Mouse (Mus musculus): ENCODE data around the gene Crispld2. TPM values are rescaled to one million over a fixed set of nuclear protein-coding genes. Genes with fewer than 3 reads are reported as not detected.

Gene Crispld2
- total and polyA plus RNA-seq, 2 experiments from 2014 or later = 2.6 to 5.6 TPM

GRCm38 (mm10) chr8:120016424-120016823, 24.2 kb downstream of the Crispld2 start:
- Histone ChIP-seq H3K27ac (no peak overlapping the region), H3K9ac (replicated peaks; ENCODE audit: low read length) (no peak overlapping the region), H3K27me3 (ENCODE audit: insufficient read depth, low read length) (no peaks in the 10 kb centered on the region), H3K4me1 (ENCODE audit: insufficient read depth, low read length) (0 out of 2 replicates have a peak, but pooled peaks cover 3% of the 10 kb centered on the region), H3K9me3 (ENCODE audit: low read length) (no peaks in the 10 kb centered on the region), H3K4me3 (ENCODE audit: low read length) (no peak overlapping the region), H3K4me2 (ENCODE audit: low read depth, low read length) (no peak overlapping the region), H3K36me3 (ENCODE audit: insufficient read depth, low read length) (no peaks in the 10 kb centered on the region)
- TF ChIP-seq CTCF (IDR thresholded peaks at IDR 0.05; ENCODE audit: low read depth) = no peak
- DNase-seq (ENCODE audit: low spot score) (no peak), ATAC-seq (no peak)
- 83% methylated on average over 7 of the region's 7 CpGs for WGBS

DNA sequence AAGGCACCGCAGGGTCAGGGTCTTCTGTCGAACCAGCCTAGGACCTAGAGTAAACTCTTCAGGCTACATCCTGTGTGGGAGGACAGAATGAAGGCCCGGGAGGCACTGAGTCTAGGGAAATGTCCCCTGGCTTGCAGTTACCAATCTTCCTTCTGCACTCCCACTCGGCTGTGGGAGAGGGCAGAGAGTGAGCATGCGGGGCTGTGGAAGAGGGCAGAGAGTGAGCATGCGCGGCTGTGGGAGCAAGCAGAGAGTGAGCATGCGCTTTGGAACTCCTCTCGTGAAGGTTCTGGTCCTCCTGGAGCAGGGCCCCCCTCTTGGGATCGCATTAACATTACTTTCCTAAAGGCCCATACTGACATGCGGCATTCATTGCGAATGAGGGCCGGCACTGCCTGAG, 25.1 kb downstream of the Crispld2 start:
- no peak overlapping the region for H3K4me2 ChIP-seq (ENCODE audit: low read depth, low read length)
- H3K36me3 ChIP-seq (ENCODE audit: insufficient read depth, low read length) = no peaks in the 10 kb centered on the region
- H3K27me3 ChIP-seq (ENCODE audit: insufficient read depth, low read length) = no peaks in the 10 kb centered on the region
- no peaks in the 10 kb centered on the region for H3K9me3 ChIP-seq (ENCODE audit: low read length)
- H3K4me1 ChIP-seq (ENCODE audit: insufficient read depth, low read length) = 0 out of 2 replicates have a peak, but pooled peaks cover 3% of the 10 kb centered on the region
- ATAC-seq (no peak), DNase-seq (ENCODE audit: low spot score) (no peak)
- H3K27ac ChIP-seq = no peak overlapping the region
- no peak overlapping the region for H3K9ac ChIP-seq (replicated peaks; ENCODE audit: low read length)
- TF ChIP-seq CTCF (IDR thresholded peaks at IDR 0.05; ENCODE audit: low read depth) = no peak
- WGBS = 93% methylated on average over 13 of the region's 13 CpGs
- no peak overlapping the region for H3K4me3 ChIP-seq (ENCODE audit: low read length)

GRCm38 (mm10) chr8:120017786-120018185, 25.5 kb downstream of the Crispld2 start:
- 95% methylated on average over 6 of the region's 6 CpGs for WGBS
- H3K27me3 ChIP-seq (ENCODE audit: insufficient read depth, low read length) = no peaks in the 10 kb centered on the region
- H3K9me3 ChIP-seq (ENCODE audit: low read length) = no peaks in the 10 kb centered on the region
- DNase-seq (ENCODE audit: low spot score) (no peak), ATAC-seq (no peak)
- no peak overlapping the region for H3K27ac ChIP-seq
- H3K9ac ChIP-seq (replicated peaks; ENCODE audit: low read length) = no peak overlapping the region
- no peaks in the 10 kb centered on the region for H3K36me3 ChIP-seq (ENCODE audit: insufficient read depth, low read length)
- H3K4me1 ChIP-seq (ENCODE audit: insufficient read depth, low read length) = 0 out of 2 replicates have a peak, but pooled peaks cover 3% of the 10 kb centered on the region
- H3K4me3 ChIP-seq (ENCODE audit: low read length) = no peak overlapping the region
- no peak for TF ChIP-seq CTCF (IDR thresholded peaks at IDR 0.05; ENCODE audit: low read depth)
- no peak overlapping the region for H3K4me2 ChIP-seq (ENCODE audit: low read depth, low read length)

DNA sequence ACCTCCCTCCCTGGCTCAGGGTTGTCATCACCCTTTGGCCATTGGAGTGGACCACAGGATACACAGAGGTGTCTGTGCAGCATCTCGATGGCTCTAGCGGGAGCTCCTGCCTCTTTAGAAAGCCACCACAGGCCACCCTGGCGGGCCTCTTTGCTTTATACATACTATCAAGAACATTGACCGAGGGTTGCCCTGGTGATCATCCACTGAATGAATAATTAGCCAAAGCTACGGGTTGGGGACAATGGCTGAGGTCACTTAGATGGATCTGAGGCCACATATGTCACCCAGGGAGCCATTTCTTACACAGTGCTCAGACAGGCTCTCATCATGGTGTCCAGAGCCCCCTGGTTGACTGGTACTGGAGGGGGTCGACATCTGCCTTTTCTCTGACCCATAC, 26.1 kb downstream of the Crispld2 start:
- no peaks in the 10 kb centered on the region for H3K4me1 ChIP-seq (ENCODE audit: insufficient read depth, low read length)
- WGBS = 30% methylated on average over 6 of the region's 6 CpGs
- H3K9ac ChIP-seq (replicated peaks; ENCODE audit: low read length) = no peak overlapping the region
- no peak for ATAC-seq
- H3K4me3 ChIP-seq (ENCODE audit: low read length) = no peak overlapping the region
- no peak overlapping the region for H3K27ac ChIP-seq
- no peak for DNase-seq (ENCODE audit: low spot score)
- H3K36me3 ChIP-seq (ENCODE audit: insufficient read depth, low read length) = no peaks in the 10 kb centered on the region
- TF ChIP-seq CTCF (IDR thresholded peaks at IDR 0.05; ENCODE audit: low read depth) = no peak
- no peaks in the 10 kb centered on the region for H3K27me3 ChIP-seq (ENCODE audit: insufficient read depth, low read length)
- no peak overlapping the region for H3K4me2 ChIP-seq (ENCODE audit: low read depth, low read length)
- H3K9me3 ChIP-seq (ENCODE audit: low read length) = no peaks in the 10 kb centered on the region

DNA sequence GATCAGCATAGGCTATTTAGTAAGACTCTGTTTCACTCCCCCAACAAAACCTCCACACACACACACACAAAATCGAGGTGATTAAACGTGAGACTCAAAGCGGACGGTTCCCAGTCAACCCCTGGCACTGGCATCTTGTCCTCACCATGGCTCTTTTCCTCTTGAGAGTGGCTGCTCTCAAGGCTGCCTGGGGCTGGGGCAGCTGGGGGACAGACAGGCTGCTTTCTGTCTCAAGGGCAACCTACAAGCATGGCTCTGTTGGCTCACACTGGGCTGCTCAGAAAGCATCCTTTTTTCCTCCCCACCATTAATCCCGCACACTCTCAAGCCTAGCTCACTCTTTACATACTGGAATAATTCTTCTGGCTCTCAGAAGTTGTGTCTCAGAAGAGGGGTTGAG, 27.1 kb downstream of the Crispld2 start:
- Histone ChIP-seq H3K27ac (no peak overlapping the region), H3K4me3 (ENCODE audit: low read length) (no peak overlapping the region), H3K36me3 (ENCODE audit: insufficient read depth, low read length) (no peaks in the 10 kb centered on the region), H3K27me3 (ENCODE audit: insufficient read depth, low read length) (no peaks in the 10 kb centered on the region), H3K4me1 (ENCODE audit: insufficient read depth, low read length) (no peaks in the 10 kb centered on the region), H3K4me2 (ENCODE audit: low read depth, low read length) (no peak overlapping the region), H3K9ac (replicated peaks; ENCODE audit: low read length) (no peak overlapping the region), H3K9me3 (ENCODE audit: low read length) (no peaks in the 10 kb centered on the region)
- ATAC-seq = no peak
- 57% methylated on average over 5 of the region's 5 CpGs for WGBS
- DNase-seq (ENCODE audit: low spot score) = no peak
- TF ChIP-seq CTCF (IDR thresholded peaks at IDR 0.05; ENCODE audit: low read depth) = no peak

DNA sequence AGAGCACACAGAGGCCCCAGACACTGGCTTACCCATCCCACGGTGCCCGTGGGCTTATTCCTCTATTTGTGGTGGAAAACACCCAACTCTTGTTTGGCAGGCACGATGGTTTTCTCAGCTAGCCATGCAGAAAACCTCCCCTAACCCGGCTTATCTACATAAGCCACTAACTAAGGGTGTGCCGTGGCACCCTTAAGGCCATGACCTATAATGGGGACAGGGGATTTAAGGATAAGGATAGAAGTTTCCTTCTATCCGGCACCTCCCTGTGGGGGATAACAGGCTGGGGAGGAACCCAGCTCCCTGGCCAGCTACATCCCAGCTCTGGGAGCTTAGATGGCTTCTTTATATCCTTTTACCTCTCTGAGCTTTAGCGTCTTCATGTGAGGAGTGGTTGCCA, 28.1 kb downstream of the Crispld2 start:
- Histone ChIP-seq H3K4me1 (ENCODE audit: insufficient read depth, low read length) (no peaks in the 10 kb centered on the region), H3K4me3 (ENCODE audit: low read length) (no peak overlapping the region), H3K27me3 (ENCODE audit: insufficient read depth, low read length) (no peaks in the 10 kb centered on the region), H3K9ac (replicated peaks; ENCODE audit: low read length) (no peak overlapping the region), H3K36me3 (ENCODE audit: insufficient read depth, low read length) (no peaks in the 10 kb centered on the region), H3K27ac (no peak overlapping the region), H3K9me3 (ENCODE audit: low read length) (no peaks in the 10 kb centered on the region), H3K4me2 (ENCODE audit: low read depth, low read length) (no peak overlapping the region)
- 64% methylated on average over 7 of the region's 7 CpGs for WGBS
- ATAC-seq (no peak), DNase-seq (ENCODE audit: low spot score) (no peak)
- no peak for TF ChIP-seq CTCF (IDR thresholded peaks at IDR 0.05; ENCODE audit: low read depth)

GRCm38 (mm10) chr8:120026199-120026598, 34.0 kb downstream of the Crispld2 start:
- 85% methylated on average over 5 of the region's 5 CpGs for WGBS
- Histone ChIP-seq H3K4me1 (ENCODE audit: insufficient read depth, low read length) (no peaks in the 10 kb centered on the region), H3K9ac (replicated peaks; ENCODE audit: low read length) (no peak overlapping the region), H3K9me3 (ENCODE audit: low read length) (no peaks in the 10 kb centered on the region), H3K4me2 (ENCODE audit: low read depth, low read length) (no peak overlapping the region), H3K27ac (no peak overlapping the region), H3K4me3 (ENCODE audit: low read length) (no peak overlapping the region), H3K36me3 (ENCODE audit: insufficient read depth, low read length) (no peaks in the 10 kb centered on the region), H3K27me3 (ENCODE audit: insufficient read depth, low read length) (no peaks in the 10 kb centered on the region)
- ATAC-seq = no peak
- TF ChIP-seq CTCF (IDR thresholded peaks at IDR 0.05; ENCODE audit: low read depth) = no peak
- no peak for DNase-seq (ENCODE audit: low spot score)
